Mouse (Mus musculus): ENCODE data around the gene Art3.

DNA sequence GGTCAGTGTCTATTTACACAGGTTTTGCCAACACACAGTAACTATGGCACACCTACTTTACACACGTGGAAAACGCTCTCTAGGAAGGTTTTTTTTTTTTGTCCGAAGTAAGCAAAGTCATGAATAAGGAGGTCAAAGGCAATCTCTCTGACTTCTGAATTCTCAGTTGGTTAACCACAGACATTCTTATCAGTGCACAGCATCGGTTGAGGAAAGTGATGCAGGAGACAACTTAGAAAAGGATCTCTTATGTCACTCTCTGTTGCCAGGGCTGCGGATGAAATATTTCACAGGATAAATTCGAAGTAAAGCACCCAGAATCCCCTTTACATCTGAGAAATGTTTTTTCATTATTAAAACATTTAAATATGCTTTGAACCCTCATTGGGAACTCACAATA, 4.3 kb upstream of the Art3 start:
- TF ChIP-seq POLR2A (IDR thresholded peaks at IDR 0.05; ENCODE audit: control insufficient read depth, low read depth, low read length) (no peak), CTCF (IDR thresholded peaks at IDR 0.05; ENCODE audit: control insufficient read depth, insufficient read depth, insufficient replicate concordance, low read depth, low read length) (no peak)

Data from testis, adult 2 months (tissue).